Mouse (Mus musculus): ENCODE data around the gene Rabl2. TPM values are rescaled to one million over a fixed set of nuclear protein-coding genes. Genes with fewer than 3 reads are reported as not detected.

Rabl2 gene
- polyA plus RNA-seq, 1 experiment = 3.1 TPM

DNA sequence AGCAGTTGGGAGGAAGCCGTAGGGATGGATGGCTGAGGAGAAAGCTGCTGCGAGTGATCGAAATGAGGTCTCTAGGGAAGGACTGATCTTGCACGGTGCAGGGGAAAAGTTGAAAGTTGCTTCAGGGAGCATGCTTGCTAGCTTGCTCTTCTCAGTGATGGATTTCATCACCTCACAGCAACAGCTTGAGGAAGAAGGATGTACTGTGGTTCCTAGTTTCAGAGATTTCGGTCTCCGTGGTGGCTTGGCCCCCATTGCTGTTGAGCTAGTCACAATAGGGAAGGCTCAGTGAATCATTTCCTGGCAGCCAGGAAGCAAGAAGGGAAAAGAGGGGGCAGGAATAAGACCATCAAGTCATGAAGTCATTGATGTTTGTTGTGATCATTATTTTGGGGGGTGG lies 36.1 kb downstream of the Rabl2 start:
- Histone ChIP-seq H3K27me3 (ENCODE audit: control insufficient read depth, insufficient read depth, low read length) (no peaks in the 10 kb centered on the region), H3K27ac (ENCODE audit: insufficient read depth, low read length) (no peak overlapping the region), H3K36me3 (ENCODE audit: control insufficient read depth, insufficient read depth, low read length) (no peaks in the 10 kb centered on the region), H3K4me1 (ENCODE audit: control insufficient read depth, insufficient read depth, insufficient read length) (no peaks in the 10 kb centered on the region; the same call in 1 of the 2 replicates), H3K4me3 (ENCODE audit: extremely low read depth, insufficient read depth, insufficient read length) (no peak overlapping the region)
- WGBS = 84% methylated on average over 6 of the region's 6 CpGs
- DNase-seq (ENCODE audit: low read depth in 1 of 2, low spot score in 2 of 2) = no peak
- no peak for TF ChIP-seq POLR2A (IDR thresholded peaks at IDR 0.05; ENCODE audit: low read depth, low read length)
- TF ChIP-seq CTCF (IDR thresholded peaks at IDR 0.05; ENCODE audit: extremely low read depth, insufficient read depth, insufficient read length, insufficient replicate concordance) = no peak

GRCm38 (mm10) chr15:89551733-89552132 lies 40.0 kb downstream of the Rabl2 start:
- DNase-seq (ENCODE audit: low read depth in 1 of 2, low spot score in 2 of 2) = no peak
- WGBS = 83% methylated on average over 1 of the region's 1 CpGs
- no peaks in the 10 kb centered on the region for H3K36me3 ChIP-seq (ENCODE audit: control insufficient read depth, insufficient read depth, low read length)
- no peak overlapping the region for H3K4me3 ChIP-seq (ENCODE audit: extremely low read depth, insufficient read depth, insufficient read length)
- H3K27me3 ChIP-seq (ENCODE audit: control insufficient read depth, insufficient read depth, low read length) = no peaks in the 10 kb centered on the region
- no peaks in the 10 kb centered on the region; the same call in 1 of the 2 replicates for H3K4me1 ChIP-seq (ENCODE audit: control insufficient read depth, insufficient read depth, insufficient read length)
- TF ChIP-seq POLR2A (IDR thresholded peaks at IDR 0.05; ENCODE audit: low read depth, low read length) = no peak
- TF ChIP-seq CTCF (IDR thresholded peaks at IDR 0.05; ENCODE audit: extremely low read depth, insufficient read depth, insufficient read length, insufficient replicate concordance) = no peak
- no peak overlapping the region for H3K27ac ChIP-seq (ENCODE audit: insufficient read depth, low read length)

DNA sequence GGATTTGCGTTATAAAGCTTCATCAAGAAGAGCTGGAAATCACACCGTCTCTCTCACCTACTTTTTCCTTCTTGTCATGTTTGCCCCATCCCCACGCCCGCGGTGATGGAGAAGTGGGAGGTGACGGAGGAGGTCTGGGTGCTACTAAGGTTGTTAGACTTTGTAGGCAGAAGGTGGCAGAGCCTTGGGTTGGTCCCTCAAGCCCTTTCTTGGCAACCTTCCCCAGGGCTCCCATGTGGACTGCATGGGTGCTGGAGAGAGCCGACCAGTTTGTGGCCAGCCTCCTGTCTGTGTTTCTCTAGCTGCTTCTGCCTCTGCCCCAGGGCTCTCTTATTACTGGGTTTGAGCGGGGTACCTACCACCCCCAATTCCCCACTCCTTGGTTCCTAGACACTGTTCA lies 41.2 kb downstream of the Rabl2 start:
- TF ChIP-seq CTCF (IDR thresholded peaks at IDR 0.05; ENCODE audit: extremely low read depth, insufficient read depth, insufficient read length, insufficient replicate concordance) = no peak
- TF ChIP-seq POLR2A (IDR thresholded peaks at IDR 0.05; ENCODE audit: low read depth, low read length) = no peak
- Histone ChIP-seq H3K36me3 (ENCODE audit: control insufficient read depth, insufficient read depth, low read length) (no peaks in the 10 kb centered on the region), H3K27me3 (ENCODE audit: control insufficient read depth, insufficient read depth, low read length) (no peaks in the 10 kb centered on the region), H3K27ac (ENCODE audit: insufficient read depth, low read length) (no peak overlapping the region), H3K4me3 (ENCODE audit: extremely low read depth, insufficient read depth, insufficient read length) (no peak overlapping the region), H3K4me1 (ENCODE audit: control insufficient read depth, insufficient read depth, insufficient read length) (no peaks in the 10 kb centered on the region; the same call in 1 of the 2 replicates)
- no peak for DNase-seq (ENCODE audit: low read depth in 1 of 2, low spot score in 2 of 2)
- WGBS = 95% methylated on average over 8 of the region's 8 CpGs

GRCm38 (mm10) chr15:89548837-89549236 lies 42.9 kb downstream of the Rabl2 start:
- Histone ChIP-seq H3K4me3 (ENCODE audit: extremely low read depth, insufficient read depth, insufficient read length) (no peak overlapping the region), H3K36me3 (ENCODE audit: control insufficient read depth, insufficient read depth, low read length) (no peaks in the 10 kb centered on the region), H3K27ac (ENCODE audit: insufficient read depth, low read length) (no peak overlapping the region), H3K4me1 (ENCODE audit: control insufficient read depth, insufficient read depth, insufficient read length) (no peaks in the 10 kb centered on the region; the same call in 1 of the 2 replicates), H3K27me3 (ENCODE audit: control insufficient read depth, insufficient read depth, low read length) (no peaks in the 10 kb centered on the region)
- TF ChIP-seq CTCF (IDR thresholded peaks at IDR 0.05; ENCODE audit: extremely low read depth, insufficient read depth, insufficient read length, insufficient replicate concordance) (no peak), POLR2A (IDR thresholded peaks at IDR 0.05; ENCODE audit: low read depth, low read length) (no peak)
- WGBS = 91% methylated on average over 11 of the region's 11 CpGs
- DNase-seq (ENCODE audit: low read depth in 1 of 2, low spot score in 2 of 2) = no peak

DNA sequence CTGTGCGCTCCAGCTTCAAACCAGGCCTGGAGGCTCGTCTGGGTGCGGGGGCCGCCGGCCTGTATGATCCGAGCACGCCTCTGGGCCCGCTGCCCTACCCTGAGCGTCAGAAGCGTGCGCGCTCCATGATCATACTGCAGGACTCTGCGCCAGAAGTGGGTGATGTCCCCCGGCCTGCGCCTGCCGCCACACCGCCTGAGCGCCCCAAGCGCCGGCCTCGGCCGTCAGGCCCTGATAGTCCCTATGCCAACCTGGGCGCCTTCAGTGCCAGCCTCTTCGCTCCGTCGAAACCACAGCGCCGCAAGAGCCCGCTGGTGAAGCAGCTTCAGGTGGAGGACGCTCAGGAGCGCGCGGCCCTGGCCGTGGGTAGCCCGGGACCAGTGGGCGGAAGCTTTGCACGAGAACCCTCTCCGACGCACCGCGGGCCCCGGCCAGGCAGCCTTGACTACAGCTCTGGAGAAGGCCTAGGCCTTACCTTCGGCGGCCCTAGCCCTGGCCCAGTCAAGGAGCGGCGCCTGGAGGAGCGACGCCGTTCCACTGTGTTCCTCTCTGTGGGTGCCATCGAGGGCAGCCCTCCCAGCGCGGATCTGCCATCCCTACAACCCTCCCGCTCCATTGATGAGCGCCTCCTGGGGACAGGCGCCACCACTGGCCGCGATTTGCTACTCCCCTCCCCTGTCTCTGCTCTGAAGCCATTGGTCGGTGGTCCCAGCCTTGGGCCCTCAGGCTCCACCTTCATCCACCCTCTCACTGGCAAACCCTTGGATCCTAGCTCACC lies 43.7 kb downstream of the Rabl2 start:
- WGBS = 93% methylated on average over 58 of the region's 58 CpGs
- no peak for TF ChIP-seq CTCF (IDR thresholded peaks at IDR 0.05; ENCODE audit: extremely low read depth, insufficient read depth, insufficient read length, insufficient replicate concordance)
- no peak for TF ChIP-seq POLR2A (IDR thresholded peaks at IDR 0.05; ENCODE audit: low read depth, low read length)
- Histone ChIP-seq H3K27ac (ENCODE audit: insufficient read depth, low read length) (no peak overlapping the region), H3K36me3 (ENCODE audit: control insufficient read depth, insufficient read depth, low read length) (no peaks in the 10 kb centered on the region), H3K27me3 (ENCODE audit: control insufficient read depth, insufficient read depth, low read length) (no peaks in the 10 kb centered on the region), H3K4me3 (ENCODE audit: extremely low read depth, insufficient read depth, insufficient read length) (no peak overlapping the region), H3K4me1 (ENCODE audit: control insufficient read depth, insufficient read depth, insufficient read length) (no peaks in the 10 kb centered on the region; the same call in 1 of the 2 replicates)
- no peak for DNase-seq (ENCODE audit: low read depth in 1 of 2, low spot score in 2 of 2)

GRCm38 (mm10) chr15:89547321-89547720 lies 44.4 kb downstream of the Rabl2 start:
- no peak for TF ChIP-seq POLR2A (IDR thresholded peaks at IDR 0.05; ENCODE audit: low read depth, low read length)
- TF ChIP-seq CTCF (IDR thresholded peaks at IDR 0.05; ENCODE audit: extremely low read depth, insufficient read depth, insufficient read length, insufficient replicate concordance) = no peak
- no peak overlapping the region for H3K27ac ChIP-seq (ENCODE audit: insufficient read depth, low read length)
- DNase-seq (ENCODE audit: low read depth in 1 of 2, low spot score in 2 of 2) = no peak
- H3K4me3 ChIP-seq (ENCODE audit: extremely low read depth, insufficient read depth, insufficient read length) = no peak overlapping the region
- no peaks in the 10 kb centered on the region for H3K27me3 ChIP-seq (ENCODE audit: control insufficient read depth, insufficient read depth, low read length)
- no peaks in the 10 kb centered on the region for H3K36me3 ChIP-seq (ENCODE audit: control insufficient read depth, insufficient read depth, low read length)
- H3K4me1 ChIP-seq (ENCODE audit: control insufficient read depth, insufficient read depth, insufficient read length) = no peaks in the 10 kb centered on the region; the same call in 1 of the 2 replicates
- 95% methylated on average over 8 of the region's 8 CpGs for WGBS

GRCm38 (mm10) chr15:89544171-89544570 lies 47.6 kb downstream of the Rabl2 start:
- WGBS = 92% methylated on average over 7 of the region's 7 CpGs
- TF ChIP-seq CTCF (IDR thresholded peaks at IDR 0.05; ENCODE audit: extremely low read depth, insufficient read depth, insufficient read length, insufficient replicate concordance) (no peak), POLR2A (IDR thresholded peaks at IDR 0.05; ENCODE audit: low read depth, low read length) (no peak)
- no peak for DNase-seq (ENCODE audit: low read depth in 1 of 2, low spot score in 2 of 2)
- Histone ChIP-seq H3K4me1 (ENCODE audit: control insufficient read depth, insufficient read depth, insufficient read length) (no peaks in the 10 kb centered on the region; the same call in 1 of the 2 replicates), H3K4me3 (ENCODE audit: extremely low read depth, insufficient read depth, insufficient read length) (no peak overlapping the region), H3K27ac (ENCODE audit: insufficient read depth, low read length) (no peak overlapping the region), H3K27me3 (ENCODE audit: control insufficient read depth, insufficient read depth, low read length) (no peaks in the 10 kb centered on the region), H3K36me3 (ENCODE audit: control insufficient read depth, insufficient read depth, low read length) (no peaks in the 10 kb centered on the region)
